Mouse (Mus musculus): ENCODE data around the gene Cd164l2. TPM values are rescaled to one million over a fixed set of nuclear protein-coding genes. Genes with fewer than 3 reads are reported as not detected.

The Cd164l2 gene
- polyA plus RNA-seq, 1 experiment from 2014 or later: 0.13 TPM

Small RNA genes within 50 kb of the gene (microRNA-seq; reads per million reads assigned to microRNA genes)
- gene Mir7017: not detected

Other genes starting within 250 kb of the Cd164l2 start
- gene Fgr, start 238.0 kb upstream of the Cd164l2 start, polyA plus RNA-seq (2015; fragmentation: Nextera tagmentation; extraction: Ambion mirVana): 2.4 and 3.2 TPM in 2 replicates
- 0.70 and 1.6 TPM in 2 replicates for gene Ahdc1, start 200.9 kb upstream of the Cd164l2 start, polyA plus RNA-seq (2015; fragmentation: Nextera tagmentation; extraction: Ambion mirVana)
- 41.4 and 42.7 TPM in 2 replicates for gene Wasf2, start 81.6 kb upstream of the Cd164l2 start, polyA plus RNA-seq (2015; fragmentation: Nextera tagmentation; extraction: Ambion mirVana)
- not detected in 2 replicates for gene Gpr3, start 405 bp downstream of the Cd164l2 start, polyA plus RNA-seq (2015; fragmentation: Nextera tagmentation; extraction: Ambion mirVana)
- 2.2 and 3.0 TPM in 2 replicates for gene Map3k6, start 28.7 kb downstream of the Cd164l2 start, polyA plus RNA-seq (2015; fragmentation: Nextera tagmentation; extraction: Ambion mirVana)
- gene Sytl1, start 51.0 kb downstream of the Cd164l2 start, polyA plus RNA-seq (2015; fragmentation: Nextera tagmentation; extraction: Ambion mirVana): 1.1 and 1.4 TPM in 2 replicates
- 32.7 and 34.9 TPM in 2 replicates for gene Tmem222, start 65.7 kb downstream of the Cd164l2 start, polyA plus RNA-seq (2015; fragmentation: Nextera tagmentation; extraction: Ambion mirVana)
- gene Wdtc1, start 141.3 kb downstream of the Cd164l2 start, polyA plus RNA-seq (2015; fragmentation: Nextera tagmentation; extraction: Ambion mirVana): 6.2 and 8.1 TPM in 2 replicates
- gene Slc9a1, start 157.6 kb downstream of the Cd164l2 start, polyA plus RNA-seq (2015; fragmentation: Nextera tagmentation; extraction: Ambion mirVana): 2.9 and 3.3 TPM in 2 replicates

All from liver, embryonic 16.5 days (tissue).